Mouse (Mus musculus) thymus, postnatal 0 days (tissue): ENCODE measurements around the gene BC048562. TPM values are rescaled to one million over a fixed set of nuclear protein-coding genes. Genes with fewer than 3 reads are reported as not detected.

ENCODE experiments used
- polyA plus RNA-seq: library from polyadenylated mRNA; unstranded; fragments of >200 nt; fragmentation: Nextera tagmentation; extraction: Ambion mirVana; gene quantifications from 2 replicates; pipeline ENCODE4 v1.2.1, GENCODE M21; 2015

The BC048562 gene
- polyA plus RNA-seq, 1 experiment from 2014 or later, result not detected

Other genes starting within 250 kb of the BC048562 start
- gene Bsn, start 246.1 kb upstream of the BC048562 start, polyA plus RNA-seq, result 1.9 and 2.0 TPM in 2 replicates
- 14.0 and 15.6 TPM in 2 replicates for gene Dag1, start 172.5 kb upstream of the BC048562 start, polyA plus RNA-seq
- 8.2 and 12.4 TPM in 2 replicates for gene Nicn1, start 146.1 kb upstream of the BC048562 start, polyA plus RNA-seq
- gene Amt, start 139.6 kb upstream of the BC048562 start, polyA plus RNA-seq, result 1.1 and 1.8 TPM in 2 replicates
- gene Rhoa, start 130.4 kb upstream of the BC048562 start, polyA plus RNA-seq, result 517 and 543 TPM in 2 replicates
- gene Tcta, start 130.3 kb upstream of the BC048562 start, polyA plus RNA-seq, result 41.6 and 45.7 TPM in 2 replicates
- gene Gpx1, start 97.6 kb upstream of the BC048562 start, polyA plus RNA-seq, result 862 and 915 TPM in 2 replicates
- 83.7 and 93.1 TPM in 2 replicates for gene Usp4, start 88.6 kb upstream of the BC048562 start, polyA plus RNA-seq
- 0.57 and 0.99 TPM in 2 replicates for gene 1700102P08Rik, start 43.7 kb upstream of the BC048562 start, polyA plus RNA-seq
- 0.15 and 0.20 TPM in 2 replicates for gene Ccdc36, start 8.0 kb upstream of the BC048562 start, polyA plus RNA-seq
- 51.0 and 54.2 TPM in 2 replicates for gene Ccdc71, start 24.0 kb downstream of the BC048562 start, polyA plus RNA-seq
- 9.5 and 11.2 TPM in 2 replicates for gene Klhdc8b, start 25.1 kb downstream of the BC048562 start, polyA plus RNA-seq
- gene Lamb2, start 43.3 kb downstream of the BC048562 start, polyA plus RNA-seq, result 3.9 and 4.4 TPM in 2 replicates
- 52.3 and 57.7 TPM in 2 replicates for gene Usp19, start 54.1 kb downstream of the BC048562 start, polyA plus RNA-seq
- 113 and 119 TPM in 2 replicates for gene Qars, start 71.2 kb downstream of the BC048562 start, polyA plus RNA-seq
- 84.5 and 96.7 TPM in 2 replicates for gene Qrich1, start 80.3 kb downstream of the BC048562 start, polyA plus RNA-seq
- gene Impdh2, start 123.8 kb downstream of the BC048562 start, polyA plus RNA-seq, result 161 and 172 TPM in 2 replicates
- 96.1 and 101 TPM in 2 replicates for gene Ndufaf3, start 131.0 kb downstream of the BC048562 start, polyA plus RNA-seq
- 115 and 120 TPM in 2 replicates for gene Dalrd3, start 133.4 kb downstream of the BC048562 start, polyA plus RNA-seq
- 44.3 and 47.0 TPM in 2 replicates for gene Wdr6, start 142.3 kb downstream of the BC048562 start, polyA plus RNA-seq
- gene P4htm, start 161.2 kb downstream of the BC048562 start, polyA plus RNA-seq, result 3.5 and 3.7 TPM in 2 replicates
- gene Arih2, start 212.9 kb downstream of the BC048562 start, polyA plus RNA-seq, result 44.7 and 49.1 TPM in 2 replicates
- gene Slc25a20, start 225.6 kb downstream of the BC048562 start, polyA plus RNA-seq, result 40.9 and 43.4 TPM in 2 replicates